Mouse (Mus musculus) G1E (cell line): ENCODE data around the gene Gpr182. TPM values are rescaled to one million over a fixed set of nuclear protein-coding genes. Genes with fewer than 3 reads are reported as not detected.
"Not testable (repeated sequence)": the region's sequence is repeated elsewhere in the genome, so short reads cannot be mapped to it uniquely, and the experiment has no call there.

ENCODE experiments used
- ATAC-seq: 2 replicates; pipeline ENCODE4 v1.8.0; 2016; ENCODE audit warnings: mild to moderate bottlenecking; ENCODE audit not compliant: insufficient number of reproducible peaks, poor library complexity, low FRiP score, severe bottlenecking; ENCODE audit errors: extremely low read depth
- DNase-seq: peaks from one replicate; pipeline ENCODE4 v3.0.0; 2012; ENCODE audit warnings: low spot score
- H3K27me3 ChIP-seq: 2 replicates; pipeline ENCODE4 v1.6.1; 2012; ENCODE audit warnings: mild to moderate bottlenecking, low read length, inconsistent platforms; ENCODE audit not compliant: insufficient read depth
- H3K36me3 ChIP-seq: replicated peaks from 2 replicates; pipeline ENCODE3; 2012; ENCODE audit warnings: mild to moderate bottlenecking, inconsistent platforms
- H3K4me1 ChIP-seq: 2 replicates; pipeline ENCODE4 v1.6.1; 2012; ENCODE audit warnings: low read depth, low read length, inconsistent platforms, mixed read lengths; ENCODE audit not compliant: insufficient read depth
- H3K4me3 ChIP-seq: 2 replicates; pipeline ENCODE4 v1.5.1; 2012; ENCODE audit warnings: low read depth, mild to moderate bottlenecking, inconsistent platforms, low read length, moderate library complexity, mixed read lengths
- H3K9me3 ChIP-seq: replicated peaks from 2 replicates; pipeline ENCODE4 v1.6.1; 2012; ENCODE audit warnings: inconsistent platforms
- CTCF ChIP-seq: IDR thresholded peaks from 2 replicates; pipeline ENCODE4 v1.5.1; 2012; ENCODE audit warnings: low read depth, low read length, inconsistent platforms, mixed read lengths
- GATA1 ChIP-seq: IDR thresholded peaks from 2 replicates; pipeline ENCODE4 v1.6.1; 2012; ENCODE audit warnings: borderline replicate concordance, low read length, inconsistent platforms, mixed read lengths
- GATA2 ChIP-seq: IDR thresholded peaks from 2 replicates; pipeline ENCODE4 v1.6.1; 2012; ENCODE audit warnings: low read depth, low read length, inconsistent platforms, borderline replicate concordance
- POLR2AphosphoS5 ChIP-seq: IDR thresholded peaks from 2 replicates; pipeline ENCODE4 v1.6.1; 2012; ENCODE audit warnings: low read depth, low read length, inconsistent platforms; ENCODE audit not compliant: insufficient replicate concordance
- TAL1 ChIP-seq: conservative IDR thresholded peaks from 2 replicates; pipeline ENCODE4 v1.6.1; 2012; ENCODE audit warnings: low read depth, low read length, inconsistent platforms, mixed read lengths
- polyA plus RNA-seq: library from polyadenylated mRNA; stranded (reverse); fragments of >175 nt; gene quantifications from 2 replicates; pipeline ENCODE4 v1.2.3, GENCODE M21; 2012
- total RNA-seq, 2 experiments: library from RNA; stranded (forward) in 1 of 2; stranded (reverse) in 1 of 2; fragments of 200-1000 nt in 1 of 2; fragments of >200 nt in 1 of 2; fragmentation: Nextera tagmentation in 1 of 2; gene quantifications; 2 replicates each; pipeline ENCODE4 v1.2.3; 2014 to 2017

Gpr182 gene
- not detected in 2 replicates for total RNA-seq (2014; fragmentation: Nextera tagmentation)
- total RNA-seq (2017): 0.17 TPM in 1 of 2 replicates, not detected in the other
- not detected in 2 replicates for polyA plus RNA-seq

GRCm38 (mm10) chr10:127751548-127751947 lies at the start of gene Gpr182:
Gpr182 (minus strand) TSS chr10:127751732.
- Histone ChIP-seq H3K9me3 (no peaks in the 10 kb centered on the region), H3K4me3 (no peak within 1 kb of the TSS), H3K36me3 (peaks cover 33% of the 10 kb centered on the region), H3K4me1 (peaks cover 7% of the 10 kb centered on the region), H3K27me3 (peaks cover 5% of the 10 kb centered on the region; the same call in 1 of the 2 replicates)
- TF ChIP-seq TAL1: no peak
- TF ChIP-seq GATA1: no peak
- no peak for TF ChIP-seq GATA2
- TF ChIP-seq POLR2AphosphoS5: no peak
- no peak for TF ChIP-seq CTCF
- no peak for ATAC-seq
- DNase-seq: no peak

GRCm38 (mm10) chr10:127800891-127801290 lies 49.4 kb upstream of the Gpr182 start, which contains the start of gene Rdh16:
Rdh16 (plus strand) TSS chr10:127801152.
- H3K36me3 ChIP-seq: no peaks in the 10 kb centered on the region
- H3K27me3 ChIP-seq: no peaks in the 10 kb centered on the region
- TF ChIP-seq GATA2 (no peak), POLR2AphosphoS5 (no peak), GATA1 (no peak), TAL1 (no peak), CTCF (no peak)
- DNase-seq (no peak), ATAC-seq (no peak)
- no peaks in the 10 kb centered on the region for H3K4me1 ChIP-seq
- H3K9me3 ChIP-seq: no peaks in the 10 kb centered on the region
- no peak within 1 kb of the TSS for H3K4me3 ChIP-seq

GRCm38 (mm10) chr10:127799295-127799694 lies 47.8 kb upstream of the Gpr182 start:
- no peak for DNase-seq
- no peaks in the 10 kb centered on the region for H3K36me3 ChIP-seq
- TF ChIP-seq GATA1: no peak
- TF ChIP-seq POLR2AphosphoS5: no peak
- TF ChIP-seq TAL1: no peak
- TF ChIP-seq CTCF: no peak
- no peak for TF ChIP-seq GATA2
- no peak overlapping the region for H3K4me3 ChIP-seq
- H3K4me1 ChIP-seq: no peaks in the 10 kb centered on the region
- no peak for ATAC-seq
- H3K27me3 ChIP-seq: no peaks in the 10 kb centered on the region
- H3K9me3 ChIP-seq: no peaks in the 10 kb centered on the region

- ATAC-seq, H3K36me3 ChIP-seq, H3K9me3 ChIP-seq, H3K27me3 ChIP-seq, DNase-seq, H3K4me3 ChIP-seq, H3K4me1 ChIP-seq: not testable (repeated sequence)
Measured at GRCm38 (mm10) chr10:127785411-127785810, 33.9 kb upstream of the Gpr182 start.

GRCm38 (mm10) chr10:127782321-127782720 lies 30.8 kb upstream of the Gpr182 start:
- not testable (repeated sequence) for DNase-seq, H3K36me3 ChIP-seq, H3K4me3 ChIP-seq, H3K27me3 ChIP-seq, ATAC-seq, H3K4me1 ChIP-seq, H3K9me3 ChIP-seq

- no peaks in the 10 kb centered on the region for H3K36me3 ChIP-seq
- peaks cover 8% of the 10 kb centered on the region for H3K27me3 ChIP-seq
- no peak within 1 kb of the TSS for H3K4me3 ChIP-seq
- no peaks in the 10 kb centered on the region for H3K4me1 ChIP-seq
- DNase-seq (no peak), ATAC-seq (no peak)
- TF ChIP-seq CTCF (no peak), GATA1 (no peak), TAL1 (no peak), POLR2AphosphoS5 (no peak)
- H3K9me3 ChIP-seq: no peaks in the 10 kb centered on the region
Measured at GRCm38 (mm10) chr10:127776011-127776410, 24.5 kb upstream of the Gpr182 start, which contains the start of gene Rdh9. Rdh9 (plus strand) TSS chr10:127776386.

- TF ChIP-seq POLR2AphosphoS5 (no peak), TAL1 (no peak), GATA2 (no peak), CTCF (no peak), GATA1 (no peak)
- ATAC-seq (no peak), DNase-seq (no peak)
- Histone ChIP-seq H3K4me3 (no peak overlapping the region), H3K36me3 (no peaks in the 10 kb centered on the region), H3K4me1 (no peaks in the 10 kb centered on the region), H3K27me3 (peaks cover 18% of the 10 kb centered on the region), H3K9me3 (no peaks in the 10 kb centered on the region)
Measured at GRCm38 (mm10) chr10:127766564-127766963, 15.0 kb upstream of the Gpr182 start.
